Comparison of ENCODE assay signal across 8 mouse cellular contexts in genomic region chr9:106226151-106226682, GRCm38 (mm10). TPM values are rescaled to one million over a fixed set of nuclear protein-coding genes. Genes with fewer than 3 reads are reported as not detected.
A peak's percentile ranks its signal among the peaks of the same experiment; 100 is the strongest.
DNase-seq lines count a peak whose midpoint lies in the region; ATAC-seq lines count a peak whose summit lies in the region.

No protein-coding gene starts in this region.

- H3K9ac ChIP-seq in forebrain, embryonic 15.5 days (replicated peaks): peak overlapping the region; percentile 46
- H3K9ac ChIP-seq in lung, embryonic 16.5 days (ENCODE audit: low read length): peak overlapping the region; percentile 53

- ATAC-seq in frontal cortex, adult (ENCODE audit: low TSS enrichment): peak; percentile 82
- peak; percentile 67 for ATAC-seq in forebrain, embryonic 15.5 days (replicated peaks)
- peak; percentile 85 for ATAC-seq in lung, embryonic 16.5 days (ENCODE audit: low read depth)

- H3K36me3 ChIP-seq in forebrain, embryonic 15.5 days: no peaks in the 10 kb centered on the region
- no peaks in the 10 kb centered on the region for H3K36me3 ChIP-seq in lung, embryonic 16.5 days (ENCODE audit: control insufficient read depth, insufficient read depth, low read length)

- no peaks in the 10 kb centered on the region for H3K27me3 ChIP-seq in forebrain, embryonic 15.5 days
- peaks cover 4% of the 10 kb centered on the region for H3K27me3 ChIP-seq in lung, embryonic 16.5 days (ENCODE audit: control insufficient read depth, insufficient read depth, low read depth, low read length)

- peak overlapping the region; percentile 70 for H3K4me2 ChIP-seq in forebrain, embryonic 15.5 days (replicated peaks)
- peak overlapping the region; percentile 65 for H3K4me2 ChIP-seq in lung, embryonic 16.5 days (ENCODE audit: low read depth, low read length)

- no peaks in the 10 kb centered on the region for H3K9me3 ChIP-seq in forebrain, embryonic 15.5 days
- no peaks in the 10 kb centered on the region for H3K9me3 ChIP-seq in lung, embryonic 16.5 days (ENCODE audit: control insufficient read depth, low read length)

- H3K4me3 ChIP-seq in forebrain, embryonic 15.5 days: peak overlapping the region; percentile 37
- H3K4me3 ChIP-seq in lung, embryonic 16.5 days (ENCODE audit: low read length): peak overlapping the region; percentile 41

- no peak for DNase-seq in frontal cortex, postnatal 14 days (ENCODE audit: low spot score in 2 of 2)
- DNase-seq in T-cell, adult 2 months (ENCODE audit: low spot score): peak; percentile 24
- peak; percentile 38 for DNase-seq in induced T-regulatory cell, adult 2 months (ENCODE audit: low read depth)
- peak; percentile 64 to 66 for DNase-seq in right cerebral cortex, postnatal 10 days (ENCODE audit: low spot score in 2 of 2)
- no peak for DNase-seq in thymus, postnatal 0 days (ENCODE audit: low spot score)

- H3K4me1 ChIP-seq in forebrain, embryonic 15.5 days: peaks cover 9% of the 10 kb centered on the region; the same call in 1 of the 2 replicates
- peaks cover 9% of the 10 kb centered on the region; the same call in 1 of the 2 replicates for H3K4me1 ChIP-seq in lung, embryonic 16.5 days (replicated peaks; ENCODE audit: control insufficient read depth, insufficient read depth, low read length)

- H3K27ac ChIP-seq in forebrain, embryonic 15.5 days (replicated peaks): no peak overlapping the region; the same call in 1 of the 2 replicates
- H3K27ac ChIP-seq in lung, embryonic 16.5 days (ENCODE audit: low read length): peak overlapping the region; percentile 26; the same call in 1 of the 2 replicates

- WGBS in forebrain, embryonic 15.5 days: 7% methylated on average over 34 of the region's 34 CpGs
- 3% methylated on average over 34 of the region's 34 CpGs for WGBS in lung, embryonic 16.5 days

RNA-seq across cellular contexts. Expression of gene Tlr9, which starts 3.8 kb away (rescaled TPM):
- polyA plus RNA-seq in forebrain, embryonic 15.5 days (2015; fragmentation: Nextera tagmentation; extraction: Ambion mirVana): not detected in 2 replicates
- 0.11 TPM in 1 of 2 replicates, not detected in the other for polyA plus RNA-seq in lung, embryonic 16.5 days (2015; fragmentation: Nextera tagmentation; extraction: Ambion mirVana)
- polyA plus RNA-seq in thymus, postnatal 0 days (2015; fragmentation: Nextera tagmentation; extraction: Ambion mirVana): 0.12 and 0.30 TPM in 2 replicates

RNA-seq across cellular contexts. Expression of gene Alas1, which starts 22.2 kb away (rescaled TPM):
- polyA plus RNA-seq in forebrain, embryonic 15.5 days (2015; fragmentation: Nextera tagmentation; extraction: Ambion mirVana): 93.6 and 101 TPM in 2 replicates
- polyA plus RNA-seq in lung, embryonic 16.5 days (2015; fragmentation: Nextera tagmentation; extraction: Ambion mirVana): 139 and 145 TPM in 2 replicates
- 80.1 and 93.8 TPM in 2 replicates for polyA plus RNA-seq in thymus, postnatal 0 days (2015; fragmentation: Nextera tagmentation; extraction: Ambion mirVana)

RNA-seq across cellular contexts. Expression of gene Twf2, which starts 23.3 kb away (rescaled TPM):
- 54.8 and 57.3 TPM in 2 replicates for polyA plus RNA-seq in forebrain, embryonic 15.5 days (2015; fragmentation: Nextera tagmentation; extraction: Ambion mirVana)
- polyA plus RNA-seq in lung, embryonic 16.5 days (2015; fragmentation: Nextera tagmentation; extraction: Ambion mirVana): 69.8 and 69.9 TPM in 2 replicates
- polyA plus RNA-seq in thymus, postnatal 0 days (2015; fragmentation: Nextera tagmentation; extraction: Ambion mirVana): 138 and 141 TPM in 2 replicates

RNA-seq across cellular contexts. Expression of gene Ppm1m, which starts 26.7 kb away (rescaled TPM):
- polyA plus RNA-seq in forebrain, embryonic 15.5 days (2015; fragmentation: Nextera tagmentation; extraction: Ambion mirVana): 15.4 and 15.8 TPM in 2 replicates
- 53.1 and 56.7 TPM in 2 replicates for polyA plus RNA-seq in lung, embryonic 16.5 days (2015; fragmentation: Nextera tagmentation; extraction: Ambion mirVana)
- 21.0 and 21.4 TPM in 2 replicates for polyA plus RNA-seq in thymus, postnatal 0 days (2015; fragmentation: Nextera tagmentation; extraction: Ambion mirVana)

RNA-seq across cellular contexts. Expression of gene Poc1a, which starts 54.6 kb away (rescaled TPM):
- polyA plus RNA-seq in forebrain, embryonic 15.5 days (2015; fragmentation: Nextera tagmentation; extraction: Ambion mirVana): 13.1 and 13.4 TPM in 2 replicates
- 32.3 and 32.4 TPM in 2 replicates for polyA plus RNA-seq in lung, embryonic 16.5 days (2015; fragmentation: Nextera tagmentation; extraction: Ambion mirVana)
- 35.6 and 37.2 TPM in 2 replicates for polyA plus RNA-seq in thymus, postnatal 0 days (2015; fragmentation: Nextera tagmentation; extraction: Ambion mirVana)

Comparison
In these comparisons a context has a peak if more than half of its experiments do, and no peak if none do; other contexts are left out.
1. DNase-seq: peak in T-cell, adult 2 months (single experiment), induced T-regulatory cell, adult 2 months (single experiment) and right cerebral cortex, postnatal 10 days (2 of 2); none in frontal cortex, postnatal 14 days (0 of 2) and thymus, postnatal 0 days (single experiment).
2. Peak in every context shown above with its lines, with median percentiles within 50 percentile points of each other: ATAC-seq.